Mouse (Mus musculus): ENCODE results near the gene Itih5.
A peak's percentile ranks its signal among the peaks of the same experiment; 100 is the strongest.

Itih5 gene

GRCm38 (mm10) chr2:10168016-10168415 lies 14.6 kb downstream of the Itih5 start:
- no peak for DNase-seq

DNA sequence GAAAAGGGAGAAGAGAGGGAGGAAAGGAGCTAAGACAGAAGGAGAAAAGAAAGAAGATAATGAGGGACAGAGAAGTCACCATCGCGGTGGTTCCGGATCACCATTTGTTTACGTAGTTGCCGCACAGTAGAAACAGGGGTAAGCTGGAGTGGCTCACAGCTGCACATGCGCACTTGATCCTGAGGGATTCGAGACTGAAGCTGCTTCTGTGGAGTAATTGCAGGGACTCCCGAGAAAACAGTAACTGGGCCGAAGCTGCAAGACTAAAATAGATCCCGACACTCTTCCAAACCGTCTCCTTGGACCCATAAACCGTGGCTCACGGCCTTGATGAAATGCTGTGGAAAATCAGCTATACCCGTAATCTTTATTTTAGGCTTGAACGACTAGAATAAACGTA lies 16.6 kb downstream of the Itih5 start:
- DNase-seq: no peak

GRCm38 (mm10) chr2:10193553-10193952 lies 40.2 kb downstream of the Itih5 start:
- DNase-seq: no peak

DNA sequence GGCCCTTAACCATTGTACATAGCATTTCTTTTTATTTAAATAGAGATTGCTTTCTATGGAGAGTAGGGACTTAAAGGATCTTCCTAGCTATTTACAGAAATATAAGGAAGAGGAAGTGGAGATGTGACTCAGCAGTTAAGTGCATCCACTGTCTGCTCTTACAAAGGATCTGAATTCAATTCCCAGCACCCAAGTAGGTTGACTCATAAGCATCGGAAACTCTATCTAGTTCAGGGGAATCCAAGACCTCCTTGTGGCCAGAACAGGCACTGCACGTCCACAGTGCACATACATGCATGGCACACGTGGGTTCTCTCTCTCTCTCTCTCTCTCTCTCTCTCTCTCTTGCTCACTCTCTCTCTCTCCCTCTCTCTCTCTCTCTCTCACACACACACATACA lies 41.8 kb downstream of the Itih5 start:
- peak; percentile 28 for DNase-seq

DNA sequence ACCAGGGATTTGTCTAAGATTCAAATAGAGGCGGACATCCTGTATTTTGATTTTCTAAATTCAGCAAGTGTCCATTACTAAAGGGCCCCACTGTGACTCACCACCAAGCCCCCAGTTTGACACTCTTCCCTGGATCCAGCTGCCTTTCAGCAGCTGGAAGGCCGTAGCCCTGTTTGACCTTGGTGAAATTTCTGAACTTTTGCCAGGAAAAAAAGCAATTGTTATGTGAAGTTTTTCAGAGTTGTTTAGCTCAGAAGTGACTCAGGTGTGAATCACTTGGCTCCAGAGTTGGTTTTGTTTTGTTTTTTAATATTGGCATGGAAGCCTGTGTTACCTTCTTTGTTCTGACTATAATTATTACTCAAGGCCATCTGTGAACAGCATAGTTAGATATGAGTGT lies 46.0 kb downstream of the Itih5 start:
- no peak for DNase-seq

DNA sequence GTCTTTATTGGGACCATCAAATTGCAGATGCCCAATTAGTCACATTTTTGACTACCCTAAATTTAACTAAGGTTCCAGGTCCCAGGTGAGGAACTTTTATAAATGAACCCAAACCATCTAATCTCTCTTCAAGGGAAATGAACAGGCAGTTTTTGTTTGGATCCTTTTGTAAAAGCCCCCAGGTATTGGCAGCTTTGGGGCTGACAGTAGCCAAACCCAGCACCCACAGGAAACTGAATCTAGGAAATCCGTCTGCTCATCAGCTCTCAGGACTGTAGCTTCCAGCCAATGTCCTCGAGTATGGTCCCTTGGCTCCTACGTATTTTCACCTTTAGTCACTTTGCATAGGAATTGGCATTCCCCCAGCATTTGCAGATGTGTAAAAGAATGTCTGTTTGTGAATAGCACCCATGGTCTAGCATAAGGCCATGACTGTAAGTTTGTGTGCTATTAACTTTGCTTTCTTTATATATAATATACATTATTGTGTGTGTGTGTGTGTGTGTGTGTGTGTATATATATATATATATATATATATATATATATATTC lies 47.4 kb downstream of the Itih5 start:
- DNase-seq: no peak

DNA sequence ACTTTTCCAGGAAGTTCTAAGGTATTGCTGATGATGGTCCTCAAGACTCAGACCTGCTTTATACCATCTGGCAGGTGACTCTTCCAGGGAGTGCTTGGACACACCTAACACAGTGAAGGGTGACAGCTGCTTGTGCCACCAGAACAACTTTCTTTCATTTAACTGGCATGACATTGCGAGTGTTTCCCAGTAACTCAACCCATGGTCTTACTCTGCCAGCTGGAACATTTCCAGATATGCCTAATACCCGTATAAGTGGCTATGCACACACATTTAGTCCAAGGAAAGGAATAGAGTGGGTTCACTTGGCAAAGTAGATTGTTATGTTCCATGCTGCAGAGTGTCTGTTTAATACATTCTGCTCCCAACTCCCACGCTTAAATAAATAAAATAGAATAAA lies 50.9 kb downstream of the Itih5 start:
- DNase-seq: no peak

DNA sequence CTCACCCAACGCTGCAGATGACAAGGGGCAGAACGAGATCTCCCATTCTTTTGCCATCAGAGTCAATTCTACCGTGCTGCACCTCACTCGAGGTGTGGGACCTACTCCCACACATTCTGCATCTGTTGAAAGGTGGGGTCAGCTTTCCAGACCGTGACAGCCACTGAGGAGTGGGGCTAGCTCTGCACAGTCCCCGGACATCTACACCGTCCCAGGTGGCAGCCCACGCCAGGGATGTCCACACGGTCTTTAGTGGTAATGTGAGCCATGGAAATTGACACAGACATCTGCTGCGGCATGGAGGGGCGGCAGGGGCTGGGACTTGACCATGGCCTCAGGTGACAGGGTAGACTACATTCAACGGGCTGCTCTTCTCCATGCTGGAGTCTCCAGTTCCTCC lies 60.1 kb downstream of the Itih5 start:
- no peak for DNase-seq

- no peak for DNase-seq
Measured at GRCm38 (mm10) chr2:10215876-10216565, 62.6 kb downstream of the Itih5 start.

GRCm38 (mm10) chr2:10216566-10217247 lies 63.3 kb downstream of the Itih5 start:
- DNase-seq: no peak

DNA sequence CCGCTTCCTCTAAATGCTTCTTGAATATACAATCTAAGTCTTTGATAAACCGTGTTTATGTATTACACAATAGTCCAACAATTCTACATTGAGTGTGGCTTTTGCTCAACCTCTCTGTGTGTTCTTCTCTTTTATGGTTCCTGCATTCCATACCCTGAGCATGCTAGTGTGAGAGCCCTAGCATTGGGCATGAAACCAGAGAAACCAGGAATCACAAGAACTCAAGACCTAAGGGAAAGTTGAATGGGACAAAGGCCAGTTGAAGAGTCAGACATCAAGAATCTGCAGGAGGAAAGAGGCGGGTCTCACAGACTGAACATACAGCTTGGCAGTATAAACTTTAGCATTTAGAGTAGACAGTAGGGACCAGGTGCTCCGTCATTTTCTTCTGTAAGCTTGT lies 68.5 kb downstream of the Itih5 start:
- no peak for DNase-seq

- no peak for DNase-seq
Measured at GRCm38 (mm10) chr2:10226907-10227306, 73.5 kb downstream of the Itih5 start.

- no peak for DNase-seq
Measured at GRCm38 (mm10) chr2:10231971-10232370, 78.6 kb downstream of the Itih5 start.

DNA sequence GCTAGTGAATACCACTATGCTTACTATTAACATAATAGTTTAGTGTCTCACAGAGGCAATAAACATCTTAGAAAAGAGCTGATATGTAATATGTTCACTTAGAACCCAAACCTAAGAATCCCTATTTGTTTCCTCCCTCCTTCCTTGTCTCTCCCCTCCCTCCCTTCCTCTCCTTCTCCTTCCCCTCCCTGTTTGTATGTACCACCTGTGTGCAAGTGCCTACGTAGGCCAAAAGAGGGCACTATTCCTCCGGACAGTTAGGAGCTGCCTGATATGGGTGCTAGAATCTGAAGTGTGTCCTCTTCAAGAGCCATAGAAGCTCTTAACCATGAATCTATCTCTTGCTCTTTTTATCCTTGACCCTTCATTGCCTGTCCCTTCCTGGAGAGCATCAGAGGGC lies 83.2 kb downstream of the Itih5 start:
- no peak for DNase-seq

DNA sequence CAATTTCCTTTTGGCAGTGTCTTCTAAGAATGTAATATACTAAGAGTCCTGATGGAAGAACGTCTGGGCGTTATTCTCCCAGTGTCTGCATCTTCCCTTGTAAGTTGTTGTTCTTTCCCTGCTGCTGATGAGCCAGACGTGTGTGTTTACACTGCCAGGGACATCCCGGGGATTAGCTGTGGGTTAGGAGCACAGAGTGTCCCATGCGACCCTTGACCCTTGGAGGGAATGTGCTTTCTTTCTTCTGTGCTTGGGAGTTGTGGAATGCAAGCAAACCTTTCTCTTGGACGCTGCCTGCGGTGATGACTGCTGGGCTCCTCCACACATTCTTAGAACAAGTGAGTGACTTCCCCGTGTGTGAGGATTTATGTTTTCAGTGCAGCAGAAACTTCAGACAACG lies 89.6 kb downstream of the Itih5 start:
- no peak for DNase-seq

- no peak for DNase-seq
Measured at GRCm38 (mm10) chr2:10250441-10250840, 97.1 kb downstream of the Itih5 start.

- DNase-seq: no peak
Measured at GRCm38 (mm10) chr2:10250926-10251325, 97.6 kb downstream of the Itih5 start.

DNA sequence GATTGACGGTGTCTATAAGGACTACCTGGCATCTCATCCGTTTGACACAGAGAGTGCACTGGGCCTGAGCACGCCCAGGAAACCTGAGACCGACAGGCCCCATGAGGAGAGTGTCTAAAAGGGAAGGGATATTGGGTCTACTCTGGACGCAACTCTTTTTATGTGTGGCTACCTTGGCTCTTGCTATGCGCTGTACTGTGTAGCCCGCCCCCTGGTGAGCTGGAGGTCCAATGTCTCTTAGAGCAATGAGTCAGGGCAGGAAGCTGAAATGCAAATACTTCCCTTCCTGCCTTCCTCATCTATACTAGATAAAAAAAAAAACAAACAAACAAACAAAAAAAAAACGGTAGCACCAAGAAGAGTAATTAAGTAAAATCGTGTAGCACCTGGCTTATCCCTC lies 98.1 kb downstream of the Itih5 start:
- no peak for DNase-seq

DNA sequence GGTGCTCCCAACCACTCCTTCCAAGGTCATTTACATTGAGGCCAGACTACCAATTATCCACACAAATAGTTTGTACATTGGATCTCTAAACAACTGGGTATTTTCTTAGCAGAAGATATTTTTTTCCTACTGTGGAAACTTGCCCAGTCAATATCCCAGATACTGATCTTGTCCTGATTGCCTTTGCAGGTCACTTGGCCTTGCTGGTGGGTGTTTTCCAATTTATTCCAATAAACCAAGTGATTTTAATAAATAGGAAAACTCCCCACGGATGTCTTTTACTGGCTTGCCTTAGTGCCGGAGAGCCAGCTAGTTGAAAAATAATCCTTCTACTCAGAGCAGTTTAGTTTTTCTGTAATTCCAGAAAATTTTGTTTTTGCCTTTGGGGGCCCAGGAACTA lies 98.6 kb downstream of the Itih5 start:
- no peak for DNase-seq

DNA sequence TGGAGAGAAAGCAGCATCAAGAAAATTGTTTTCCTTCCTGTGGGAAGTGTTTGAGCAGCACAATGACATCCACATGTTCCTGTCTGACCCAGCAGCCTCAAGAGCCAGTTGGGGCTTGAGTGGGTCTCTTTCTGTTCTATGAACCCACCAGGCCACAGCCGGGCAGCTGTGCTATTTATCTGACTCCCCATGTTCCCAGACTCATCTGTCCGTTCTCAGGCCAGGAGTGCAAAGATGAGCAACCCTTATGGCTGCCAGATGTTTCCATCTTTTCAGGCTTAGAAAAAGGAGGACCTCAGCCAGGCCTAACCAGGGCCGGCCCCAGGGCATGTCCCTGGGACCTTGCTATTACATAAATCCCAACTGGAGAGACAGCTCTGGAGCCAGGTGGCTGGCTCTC lies 100.0 kb downstream of the Itih5 start:
- no peak for DNase-seq

DNA sequence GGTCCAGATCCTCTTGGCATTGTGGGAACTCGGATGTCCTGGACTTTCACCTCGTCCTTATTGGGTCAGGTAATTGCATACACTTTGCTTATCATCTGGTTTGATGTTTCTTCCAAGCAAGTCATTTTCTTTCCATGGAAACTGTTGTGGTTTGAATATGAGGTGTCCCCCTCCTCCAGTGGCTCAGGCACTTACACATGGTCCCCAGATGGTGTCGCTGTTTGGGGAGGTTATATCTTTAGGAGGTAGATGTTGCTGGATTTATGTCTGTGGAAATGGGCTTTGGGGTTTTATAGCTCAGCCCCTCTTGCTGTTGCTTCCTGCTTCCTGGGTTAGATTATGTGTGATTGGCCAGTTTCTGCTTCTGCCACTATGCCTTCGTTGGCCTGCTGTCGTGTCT lies 103.6 kb downstream of the Itih5 start:
- no peak for DNase-seq

GRCm38 (mm10) chr2:10258312-10258711 lies 104.9 kb downstream of the Itih5 start:
- DNase-seq: no peak

GRCm38 (mm10) chr2:10260109-10260508 lies 106.7 kb downstream of the Itih5 start:
- no peak for DNase-seq

GRCm38 (mm10) chr2:10261337-10261736 lies 108.0 kb downstream of the Itih5 start:
- no peak for DNase-seq

DNA sequence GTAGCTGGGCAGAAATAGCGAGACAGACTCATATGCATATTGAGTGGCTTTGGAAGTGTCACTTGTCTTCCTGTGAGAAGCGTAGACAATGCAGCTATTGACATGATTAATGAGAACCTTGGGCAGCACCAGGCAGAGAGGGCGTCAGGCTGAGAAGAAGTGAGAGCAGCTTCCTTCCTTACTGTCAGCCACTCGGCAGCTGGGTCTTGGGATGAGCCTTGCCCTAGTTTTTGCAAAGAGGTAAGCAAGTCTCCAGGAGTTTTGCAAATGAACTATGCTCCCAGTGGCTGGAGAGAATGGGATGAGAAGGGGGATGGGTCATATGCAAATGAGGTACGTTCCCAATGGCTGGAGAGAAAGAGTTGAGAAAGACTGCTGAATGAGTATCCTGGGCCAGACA lies 109.4 kb downstream of the Itih5 start:
- no peak for DNase-seq
